Mouse (Mus musculus): ENCODE measurements at regions not wholly inside any gene's neighbourhood (a gene's known extent, or its start where the extent isn't known, plus 50 kb on each side); places are given as distances from the start of the nearest gene placed in this dataset.
A peak's percentile ranks its signal among the peaks of the same experiment; 100 is the strongest.

DNA sequence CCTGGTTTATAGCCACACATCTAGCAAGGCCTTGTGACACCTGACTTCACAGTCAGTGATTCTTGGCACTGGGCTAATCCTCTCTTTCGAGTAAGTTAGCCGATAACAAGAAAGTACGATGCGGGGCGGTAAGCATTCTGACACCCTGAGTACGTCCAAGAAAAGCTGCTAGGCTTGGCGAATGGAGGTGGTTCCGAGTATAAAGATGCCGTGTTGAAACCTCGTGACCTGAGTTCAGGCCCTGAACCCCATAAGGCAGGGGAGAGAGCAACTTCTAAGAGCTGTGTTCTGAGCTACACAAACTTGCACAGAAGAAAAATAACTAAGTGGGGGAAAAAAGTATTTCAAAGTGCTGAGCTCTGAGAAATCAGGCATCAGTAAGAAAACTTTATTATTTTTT lies 103.5 kb upstream of the N6amt1 start:
- ATAC-seq (no peak), DNase-seq (no peak)
- H3K4me2 ChIP-seq (ENCODE audit: low read depth) = no peak overlapping the region
- no peak for TF ChIP-seq CTCF (IDR thresholded peaks at IDR 0.05; ENCODE audit: low read depth)
- H3K36me3 ChIP-seq (ENCODE audit: insufficient read depth) = no peaks in the 10 kb centered on the region
- no peaks in the 10 kb centered on the region for H3K9me3 ChIP-seq (ENCODE audit: low read length)
- H3K27me3 ChIP-seq (ENCODE audit: insufficient read depth, low read length) = no peaks in the 10 kb centered on the region
- H3K27ac ChIP-seq (ENCODE audit: low read depth, low read length) = no peak overlapping the region
- 84% methylated on average over 10 of the region's 10 CpGs for WGBS
- H3K4me1 ChIP-seq (ENCODE audit: insufficient read depth) = no peaks in the 10 kb centered on the region
- no peak overlapping the region for H3K4me3 ChIP-seq (ENCODE audit: low read depth, low read length)
- no peak overlapping the region for H3K9ac ChIP-seq

DNA sequence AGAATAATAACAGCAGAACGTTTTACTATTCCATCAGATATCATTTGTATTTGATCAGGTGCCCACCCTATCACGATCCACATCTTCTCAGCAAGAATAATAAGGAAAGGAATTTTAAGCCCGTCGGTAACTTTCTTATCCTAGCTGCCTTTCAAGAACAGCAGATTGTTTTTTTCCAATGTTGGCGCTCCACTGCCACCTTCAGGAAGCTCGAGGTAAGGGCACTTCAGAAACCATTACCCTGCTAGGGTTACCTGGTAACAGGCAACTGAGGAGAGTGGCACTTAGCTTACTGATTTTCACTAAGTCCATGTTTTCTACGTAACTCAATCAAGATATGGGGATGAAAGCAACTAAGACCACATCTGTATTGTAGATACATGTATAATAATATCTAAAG lies 104.1 kb upstream of the N6amt1 start:
- peak; percentile 54; the same call in 1 of the 2 replicates for ATAC-seq
- no peaks in the 10 kb centered on the region for H3K27me3 ChIP-seq (ENCODE audit: insufficient read depth, low read length)
- peak; percentile 70 for TF ChIP-seq CTCF (IDR thresholded peaks at IDR 0.05; ENCODE audit: low read depth)
- no peaks in the 10 kb centered on the region for H3K9me3 ChIP-seq (ENCODE audit: low read length)
- 25% methylated on average over 7 of the region's 7 CpGs for WGBS
- DNase-seq = peak; percentile 72
- H3K4me1 ChIP-seq (ENCODE audit: insufficient read depth) = no peaks in the 10 kb centered on the region
- no peak overlapping the region for H3K4me2 ChIP-seq (ENCODE audit: low read depth)
- H3K9ac ChIP-seq = no peak overlapping the region
- no peak overlapping the region for H3K27ac ChIP-seq (ENCODE audit: low read depth, low read length)
- H3K4me3 ChIP-seq (ENCODE audit: low read depth, low read length) = no peak overlapping the region
- H3K36me3 ChIP-seq (ENCODE audit: insufficient read depth) = no peaks in the 10 kb centered on the region

DNA sequence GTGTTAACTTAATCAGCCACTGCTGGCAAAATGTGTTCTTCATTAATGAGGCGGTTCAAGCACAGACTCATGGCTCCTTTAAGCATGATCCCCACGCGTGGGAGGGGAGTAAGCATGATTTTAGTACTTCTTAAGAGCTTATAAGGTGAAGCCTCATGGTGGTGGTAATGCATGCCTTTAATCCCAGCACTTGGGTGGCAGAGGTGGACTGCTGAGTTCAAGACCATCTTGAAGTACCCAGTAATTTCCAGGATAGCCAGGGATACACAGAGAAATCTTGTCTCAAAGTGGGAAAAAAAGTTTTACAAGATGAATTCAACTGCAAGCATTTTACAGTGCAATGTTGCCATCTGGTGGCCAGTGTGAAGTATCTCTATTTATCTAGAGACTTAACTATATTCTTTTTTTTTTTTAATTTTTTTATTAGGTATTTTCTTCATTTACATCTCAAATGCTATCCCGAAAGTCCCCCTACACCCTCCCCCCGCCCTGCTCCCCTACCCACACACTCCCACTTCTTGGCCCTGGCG lies 105.4 kb upstream of the N6amt1 start:
- H3K4me1 ChIP-seq (ENCODE audit: insufficient read depth) = no peaks in the 10 kb centered on the region
- H3K27me3 ChIP-seq (ENCODE audit: insufficient read depth, low read length) = no peaks in the 10 kb centered on the region
- WGBS = 43% methylated on average over 6 of the region's 6 CpGs
- H3K27ac ChIP-seq (ENCODE audit: low read depth, low read length) = no peak overlapping the region
- H3K9me3 ChIP-seq (ENCODE audit: low read length) = no peaks in the 10 kb centered on the region
- peak; percentile 68 for TF ChIP-seq CTCF (IDR thresholded peaks at IDR 0.05; ENCODE audit: low read depth)
- H3K4me2 ChIP-seq (ENCODE audit: low read depth) = no peak overlapping the region
- no peaks in the 10 kb centered on the region for H3K36me3 ChIP-seq (ENCODE audit: insufficient read depth)
- DNase-seq (peak; percentile 88), ATAC-seq (peak; percentile 18; the same call in 1 of the 2 replicates)
- H3K9ac ChIP-seq = no peak overlapping the region
- H3K4me3 ChIP-seq (ENCODE audit: low read depth, low read length) = no peak overlapping the region

DNA sequence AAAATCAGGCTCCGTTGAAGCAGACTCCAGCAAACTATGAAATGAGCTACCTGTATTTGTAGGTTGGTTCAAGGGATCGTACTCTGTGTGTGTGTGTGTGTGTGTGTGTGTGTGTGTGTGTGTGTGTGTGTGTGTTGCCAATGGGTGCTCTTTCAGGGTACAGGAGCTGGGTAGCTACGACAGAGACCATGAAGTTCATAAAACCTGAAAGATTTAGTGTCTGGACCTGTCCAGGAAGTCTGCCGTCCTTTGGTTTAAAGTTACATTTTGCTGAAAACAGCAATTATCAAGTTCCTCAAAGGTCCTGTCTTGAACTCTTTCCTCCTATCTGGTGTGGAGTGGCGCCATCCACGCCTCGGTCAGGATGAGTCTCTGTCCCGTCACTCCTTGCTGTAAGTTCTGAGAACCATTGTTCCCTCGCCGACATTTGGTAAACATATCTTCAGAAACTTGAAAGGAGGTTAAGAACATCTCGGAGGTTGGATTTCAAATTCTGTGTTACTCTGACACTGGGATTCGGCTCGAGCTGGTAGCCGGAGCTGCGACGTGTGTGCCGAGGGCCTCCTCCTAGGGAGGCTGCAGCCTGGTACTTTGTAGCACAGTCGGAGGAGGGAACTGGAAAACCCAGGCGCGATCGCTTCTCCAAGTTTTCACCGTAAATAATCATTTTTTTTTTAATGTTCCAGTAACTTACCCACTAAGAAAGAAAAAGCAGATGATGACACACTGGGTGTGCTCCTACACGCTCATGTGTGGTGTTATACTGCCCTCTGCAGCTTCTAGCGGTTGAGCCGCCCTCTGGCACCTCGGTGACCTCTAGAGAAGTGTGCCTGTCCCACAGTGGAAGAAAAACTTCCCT lies 107.8 kb upstream of the N6amt1 start:
- Histone ChIP-seq H3K36me3 (ENCODE audit: insufficient read depth) (no peaks in the 10 kb centered on the region), H3K9me3 (ENCODE audit: low read length) (no peaks in the 10 kb centered on the region), H3K4me2 (ENCODE audit: low read depth) (peak overlapping the region; percentile 13; the same call in 1 of the 2 replicates), H3K4me3 (ENCODE audit: low read depth, low read length) (no peak overlapping the region), H3K4me1 (ENCODE audit: insufficient read depth) (no peaks in the 10 kb centered on the region), H3K27ac (ENCODE audit: low read depth, low read length) (no peak overlapping the region), H3K27me3 (ENCODE audit: insufficient read depth, low read length) (no peaks in the 10 kb centered on the region), H3K9ac (no peak overlapping the region)
- peak; percentile 79 for ATAC-seq
- DNase-seq = peak; percentile 57
- 60% methylated on average over 26 of the region's 26 CpGs for WGBS
- peak; percentile 71 for TF ChIP-seq CTCF (IDR thresholded peaks at IDR 0.05; ENCODE audit: low read depth)

DNA sequence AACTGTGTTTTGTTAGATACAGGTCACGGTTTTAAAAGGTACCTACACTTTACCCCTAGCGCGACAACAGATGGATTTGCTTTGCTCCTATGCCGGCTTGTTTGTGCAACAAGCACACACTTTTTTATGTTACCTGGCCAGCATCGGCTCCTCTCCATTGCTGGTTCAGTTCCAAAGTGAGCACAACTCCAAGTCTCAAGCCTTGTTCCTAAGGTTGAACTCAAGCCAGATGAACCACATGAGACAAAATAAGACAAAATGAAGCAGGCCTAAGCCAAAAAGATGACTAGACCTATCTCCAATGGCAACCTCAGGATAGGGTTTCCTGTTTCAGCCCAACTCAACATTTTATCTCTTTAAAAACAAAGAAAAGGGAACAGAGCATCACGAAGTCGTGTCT lies 108.5 kb upstream of the N6amt1 start:
- Histone ChIP-seq H3K4me1 (ENCODE audit: insufficient read depth) (no peaks in the 10 kb centered on the region), H3K27me3 (ENCODE audit: insufficient read depth, low read length) (no peaks in the 10 kb centered on the region), H3K9ac (no peak overlapping the region), H3K4me2 (ENCODE audit: low read depth) (no peak overlapping the region), H3K36me3 (ENCODE audit: insufficient read depth) (no peaks in the 10 kb centered on the region), H3K27ac (ENCODE audit: low read depth, low read length) (no peak overlapping the region), H3K4me3 (ENCODE audit: low read depth, low read length) (no peak overlapping the region), H3K9me3 (ENCODE audit: low read length) (no peaks in the 10 kb centered on the region)
- DNase-seq (no peak), ATAC-seq (no peak)
- WGBS = 85% methylated on average over 7 of the region's 7 CpGs
- no peak for TF ChIP-seq CTCF (IDR thresholded peaks at IDR 0.05; ENCODE audit: low read depth)

DNA sequence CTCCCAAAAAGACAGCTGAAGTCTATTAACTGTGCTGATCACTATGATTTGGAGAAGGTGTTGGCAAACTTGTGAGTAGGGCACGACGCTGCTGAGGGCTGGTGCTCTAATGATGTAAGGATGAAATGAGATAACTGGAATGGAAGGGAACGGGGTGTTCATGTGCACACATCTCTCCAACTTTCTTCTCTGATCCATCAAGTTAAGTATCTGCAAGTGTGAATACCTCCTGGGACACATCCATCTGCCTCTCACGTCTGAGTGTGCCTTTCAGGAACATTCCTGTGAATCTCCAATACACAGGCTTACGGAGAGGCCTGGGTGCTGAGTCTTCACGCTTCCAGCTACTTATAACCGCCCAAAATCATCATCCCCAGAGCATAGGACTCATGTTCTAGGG lies 112.0 kb upstream of the N6amt1 start:
- WGBS = 83% methylated on average over 7 of the region's 7 CpGs
- no peak overlapping the region for H3K4me2 ChIP-seq (ENCODE audit: low read depth)
- H3K9ac ChIP-seq = no peak overlapping the region
- ATAC-seq (no peak), DNase-seq (no peak)
- no peak overlapping the region for H3K27ac ChIP-seq (ENCODE audit: low read depth, low read length)
- no peaks in the 10 kb centered on the region for H3K9me3 ChIP-seq (ENCODE audit: low read length)
- no peak for TF ChIP-seq CTCF (IDR thresholded peaks at IDR 0.05; ENCODE audit: low read depth)
- H3K36me3 ChIP-seq (ENCODE audit: insufficient read depth) = no peaks in the 10 kb centered on the region
- H3K4me3 ChIP-seq (ENCODE audit: low read depth, low read length) = no peak overlapping the region
- no peaks in the 10 kb centered on the region for H3K27me3 ChIP-seq (ENCODE audit: insufficient read depth, low read length)
- H3K4me1 ChIP-seq (ENCODE audit: insufficient read depth) = no peaks in the 10 kb centered on the region

DNA sequence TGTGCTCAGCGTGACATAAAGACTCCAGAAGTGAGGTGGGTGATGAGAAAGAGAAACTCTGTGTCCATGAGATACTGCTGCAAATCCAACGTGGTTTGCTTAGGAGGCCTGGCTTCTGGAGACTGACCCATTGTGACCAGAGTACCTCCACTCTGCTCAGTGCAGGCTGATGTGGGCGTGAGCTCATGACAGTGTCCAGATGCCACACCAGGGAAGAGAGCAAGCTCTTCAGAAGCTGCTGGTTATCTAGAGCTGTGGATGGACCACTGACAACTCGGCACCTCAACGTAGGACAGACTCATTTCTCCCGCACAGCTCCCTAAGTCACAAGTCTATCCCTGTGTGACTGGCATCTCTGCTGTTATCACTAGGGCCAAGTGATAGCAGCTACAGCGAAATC lies 114.9 kb upstream of the N6amt1 start:
- Histone ChIP-seq H3K9me3 (ENCODE audit: low read length) (no peaks in the 10 kb centered on the region), H3K27me3 (ENCODE audit: insufficient read depth, low read length) (no peaks in the 10 kb centered on the region), H3K9ac (no peak overlapping the region), H3K4me3 (ENCODE audit: low read depth, low read length) (no peak overlapping the region), H3K4me1 (ENCODE audit: insufficient read depth) (no peaks in the 10 kb centered on the region), H3K4me2 (ENCODE audit: low read depth) (no peak overlapping the region), H3K36me3 (ENCODE audit: insufficient read depth) (no peaks in the 10 kb centered on the region), H3K27ac (ENCODE audit: low read depth, low read length) (no peak overlapping the region)
- WGBS = 90% methylated on average over 7 of the region's 7 CpGs
- TF ChIP-seq CTCF (IDR thresholded peaks at IDR 0.05; ENCODE audit: low read depth) = no peak
- ATAC-seq (no peak), DNase-seq (no peak)
